Mouse (Mus musculus): Measurements from ENCODE around the gene Nemp1. TPM values are rescaled to one million over a fixed set of nuclear protein-coding genes. Genes with fewer than 3 reads are reported as not detected.
A peak's percentile ranks its signal among the peaks of the same experiment; 100 is the strongest.

Nemp1 gene
- total and polyA plus RNA-seq, 2 experiments from 2014 or later, result 1.4 to 3.2 TPM

GRCm38 (mm10) chr10:127682886-127683285 lies 16.2 kb downstream of the Nemp1 start:
- ATAC-seq (ENCODE audit: low FRiP score), result no peak

DNA sequence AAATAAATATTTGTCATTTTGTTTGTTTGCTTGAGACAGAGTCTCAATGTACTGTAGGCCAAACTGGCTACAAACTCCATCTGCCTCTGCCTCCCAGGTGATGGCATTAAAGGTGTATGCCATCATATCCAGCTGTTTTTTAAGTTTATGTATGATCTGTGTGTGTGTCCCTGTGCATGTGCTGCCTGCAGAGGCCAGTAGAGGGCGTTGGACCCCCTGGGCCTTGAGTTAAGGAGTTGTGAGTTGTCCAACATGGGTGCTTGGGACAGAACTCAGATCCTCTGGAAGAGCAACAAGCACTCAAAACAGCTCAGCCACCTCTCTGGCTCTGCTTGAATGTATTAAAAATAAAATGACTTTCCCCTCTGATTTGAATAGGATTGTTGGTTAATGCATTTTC lies 24.4 kb downstream of the Nemp1 start:
- no peak for ATAC-seq (ENCODE audit: low FRiP score)
- TF ChIP-seq CTCF (IDR thresholded peaks at IDR 0.05), result no peak
- DNase-seq (ENCODE audit: low spot score), result no peak
- Histone ChIP-seq H3K27me3 (ENCODE audit: insufficient read depth, low read length) (no peaks in the 10 kb centered on the region), H3K36me3 (ENCODE audit: insufficient read depth, low read length) (peaks cover 5% of the 10 kb centered on the region), H3K27ac (ENCODE audit: low read depth, low read length) (no peak overlapping the region), H3K4me2 (ENCODE audit: low read depth, low read length, poor library complexity, severe bottlenecking) (no peak overlapping the region), H3K4me3 (ENCODE audit: low read depth, low read length) (no peak overlapping the region), H3K9me3 (ENCODE audit: low read length) (no peaks in the 10 kb centered on the region), H3K9ac (replicated peaks; ENCODE audit: low read length, poor library complexity, severe bottlenecking) (no peak overlapping the region), H3K4me1 (ENCODE audit: insufficient read depth, low read length) (no peaks in the 10 kb centered on the region)
- 33% methylated on average over 1 of the region's 1 CpGs for WGBS

More at GRCm38 (mm10) chr10:127682886-127683285, 16.2 kb downstream of the Nemp1 start:
- no peak for TF ChIP-seq CTCF (IDR thresholded peaks at IDR 0.05)
- no peak for DNase-seq (ENCODE audit: low spot score)
- no peaks in the 10 kb centered on the region for H3K9me3 ChIP-seq (ENCODE audit: low read length)
- no peak overlapping the region for H3K4me3 ChIP-seq (ENCODE audit: low read depth, low read length)
- 92% methylated on average over 6 of the region's 6 CpGs for WGBS
- H3K27me3 ChIP-seq (ENCODE audit: insufficient read depth, low read length), result no peaks in the 10 kb centered on the region
- no peak overlapping the region for H3K4me2 ChIP-seq (ENCODE audit: low read depth, low read length, poor library complexity, severe bottlenecking)
- H3K27ac ChIP-seq (ENCODE audit: low read depth, low read length), result no peak overlapping the region
- no peaks in the 10 kb centered on the region for H3K4me1 ChIP-seq (ENCODE audit: insufficient read depth, low read length)
- H3K36me3 ChIP-seq (ENCODE audit: insufficient read depth, low read length), result no peaks in the 10 kb centered on the region
- no peak overlapping the region for H3K9ac ChIP-seq (replicated peaks; ENCODE audit: low read length, poor library complexity, severe bottlenecking)

GRCm38 (mm10) chr10:127694636-127695035 lies 27.9 kb downstream of the Nemp1 start:
- H3K27ac ChIP-seq (ENCODE audit: low read depth, low read length), result no peak overlapping the region
- H3K9ac ChIP-seq (replicated peaks; ENCODE audit: low read length, poor library complexity, severe bottlenecking), result no peak overlapping the region
- no peak overlapping the region for H3K4me3 ChIP-seq (ENCODE audit: low read depth, low read length)
- no peaks in the 10 kb centered on the region for H3K4me1 ChIP-seq (ENCODE audit: insufficient read depth, low read length)
- TF ChIP-seq CTCF (IDR thresholded peaks at IDR 0.05), result peak; percentile 90
- peaks cover 12% of the 10 kb centered on the region for H3K36me3 ChIP-seq (ENCODE audit: insufficient read depth, low read length)
- DNase-seq (ENCODE audit: low spot score), result peak; percentile 57
- H3K9me3 ChIP-seq (ENCODE audit: low read length), result no peaks in the 10 kb centered on the region
- H3K4me2 ChIP-seq (ENCODE audit: low read depth, low read length, poor library complexity, severe bottlenecking), result no peak overlapping the region
- WGBS, result 53% methylated on average over 2 of the region's 2 CpGs
- no peaks in the 10 kb centered on the region for H3K27me3 ChIP-seq (ENCODE audit: insufficient read depth, low read length)
- no peak for ATAC-seq (ENCODE audit: low FRiP score)

DNA sequence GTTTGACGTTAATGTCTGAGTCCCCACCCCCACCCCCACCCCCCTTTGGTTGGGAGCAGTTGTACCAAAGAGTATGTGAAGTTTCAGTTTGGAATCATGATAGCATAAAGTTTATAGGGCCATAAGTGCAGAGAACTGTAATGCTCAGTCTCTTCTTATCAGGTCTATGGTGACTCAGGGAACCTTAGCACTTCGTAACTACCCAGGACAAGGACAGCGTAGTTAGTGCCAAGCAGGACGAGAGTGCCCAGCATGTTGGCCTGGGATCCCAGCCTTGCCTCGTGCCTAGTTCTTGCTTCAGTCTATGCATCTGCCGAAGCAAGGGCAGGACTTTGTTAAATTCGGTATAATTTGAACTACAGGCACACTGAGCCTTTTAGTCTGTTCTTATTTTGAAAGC lies 29.1 kb downstream of the Nemp1 start:
- no peak overlapping the region for H3K27ac ChIP-seq (ENCODE audit: low read depth, low read length)
- no peak overlapping the region for H3K9ac ChIP-seq (replicated peaks; ENCODE audit: low read length, poor library complexity, severe bottlenecking)
- no peaks in the 10 kb centered on the region for H3K27me3 ChIP-seq (ENCODE audit: insufficient read depth, low read length)
- no peak for ATAC-seq (ENCODE audit: low FRiP score)
- H3K9me3 ChIP-seq (ENCODE audit: low read length), result no peaks in the 10 kb centered on the region
- no peak overlapping the region for H3K4me3 ChIP-seq (ENCODE audit: low read depth, low read length)
- DNase-seq (ENCODE audit: low spot score), result no peak
- no peak overlapping the region for H3K4me2 ChIP-seq (ENCODE audit: low read depth, low read length, poor library complexity, severe bottlenecking)
- TF ChIP-seq CTCF (IDR thresholded peaks at IDR 0.05), result no peak
- 95% methylated on average over 7 of the region's 7 CpGs for WGBS
- H3K36me3 ChIP-seq (ENCODE audit: insufficient read depth, low read length), result peaks cover 12% of the 10 kb centered on the region
- no peaks in the 10 kb centered on the region for H3K4me1 ChIP-seq (ENCODE audit: insufficient read depth, low read length)

- H3K9me3 ChIP-seq (ENCODE audit: low read length), result no peaks in the 10 kb centered on the region
- no peak for TF ChIP-seq CTCF (IDR thresholded peaks at IDR 0.05)
- no peak overlapping the region for H3K4me3 ChIP-seq (ENCODE audit: low read depth, low read length)
- no peaks in the 10 kb centered on the region for H3K27me3 ChIP-seq (ENCODE audit: insufficient read depth, low read length)
- WGBS, result 92% methylated on average over 7 of the region's 7 CpGs
- peaks cover 10% of the 10 kb centered on the region; the same call in 1 of the 2 replicates for H3K36me3 ChIP-seq (ENCODE audit: insufficient read depth, low read length)
- no peaks in the 10 kb centered on the region for H3K4me1 ChIP-seq (ENCODE audit: insufficient read depth, low read length)
- DNase-seq (ENCODE audit: low spot score) (no peak), ATAC-seq (ENCODE audit: low FRiP score) (no peak)
- no peak overlapping the region for H3K27ac ChIP-seq (ENCODE audit: low read depth, low read length)
- no peak overlapping the region for H3K4me2 ChIP-seq (ENCODE audit: low read depth, low read length, poor library complexity, severe bottlenecking)
- no peak overlapping the region for H3K9ac ChIP-seq (replicated peaks; ENCODE audit: low read length, poor library complexity, severe bottlenecking)
These were observed 32.3 kb downstream of the Nemp1 start for GRCm38 (mm10) chr10:127698966-127699365.

- no peak overlapping the region for H3K4me3 ChIP-seq (ENCODE audit: low read depth, low read length)
- no peaks in the 10 kb centered on the region for H3K4me1 ChIP-seq (ENCODE audit: insufficient read depth, low read length)
- H3K27ac ChIP-seq (ENCODE audit: low read depth, low read length), result no peak overlapping the region
- no peak for TF ChIP-seq CTCF (IDR thresholded peaks at IDR 0.05)
- H3K27me3 ChIP-seq (ENCODE audit: insufficient read depth, low read length), result no peaks in the 10 kb centered on the region
- WGBS, result 52% methylated on average over 4 of the region's 4 CpGs
- H3K36me3 ChIP-seq (ENCODE audit: insufficient read depth, low read length), result peaks cover 3% of the 10 kb centered on the region; the same call in 1 of the 2 replicates
- ATAC-seq (ENCODE audit: low FRiP score), result no peak
- no peak for DNase-seq (ENCODE audit: low spot score)
- H3K9me3 ChIP-seq (ENCODE audit: low read length), result no peaks in the 10 kb centered on the region
- no peak overlapping the region for H3K9ac ChIP-seq (replicated peaks; ENCODE audit: low read length, poor library complexity, severe bottlenecking)
- H3K4me2 ChIP-seq (ENCODE audit: low read depth, low read length, poor library complexity, severe bottlenecking), result no peak overlapping the region
These were observed 36.6 kb downstream of the Nemp1 start for GRCm38 (mm10) chr10:127703299-127703698.
